Mouse (Mus musculus): ENCODE measurements around the gene Phf13.
"Not testable (repeated sequence)": the region's sequence is repeated elsewhere in the genome, so short reads cannot be mapped to it uniquely, and the experiment has no call there.

Gene Phf13

GRCm38 (mm10) chr4:151996173-151996950 lies at the start of gene Phf13:
Gene Phf13 (minus strand): TSS chr4:151996258.
- peak; percentile 96 to 99 for DNase-seq (ENCODE audit: low spot score in 2 of 2)

GRCm38 (mm10) chr4:152044609-152045008 lies 48.6 kb upstream of the Phf13 start:
- no peak for DNase-seq (ENCODE audit: low spot score in 2 of 2)

- DNase-seq (ENCODE audit: low spot score in 2 of 2) = no peak
These were observed 47.1 kb upstream of the Phf13 start for GRCm38 (mm10) chr4:152043171-152043570.

- no peak for DNase-seq (ENCODE audit: low spot score in 2 of 2)
These were observed 46.0 kb upstream of the Phf13 start for GRCm38 (mm10) chr4:152041924-152042641.

- no peak for DNase-seq (ENCODE audit: low spot score in 2 of 2)
These were observed 43.8 kb upstream of the Phf13 start for GRCm38 (mm10) chr4:152039831-152040310.

GRCm38 (mm10) chr4:152038985-152039830 lies 43.1 kb upstream of the Phf13 start, which contains the start of gene Nol9:
Gene Nol9 (plus strand): TSS chr4:152039321.
- DNase-seq (ENCODE audit: low spot score in 2 of 2) = peak; percentile 85 to 91

GRCm38 (mm10) chr4:152038225-152038984 lies 42.3 kb upstream of the Phf13 start, which contains the start of gene Tas1r1:
Gene Tas1r1 (minus strand): TSS chr4:152038568.
- no peak for DNase-seq (ENCODE audit: low spot score in 2 of 2)

- not testable (repeated sequence) for DNase-seq (ENCODE audit: low spot score in 2 of 2)
These were observed 40.4 kb upstream of the Phf13 start for GRCm38 (mm10) chr4:152036464-152036863.

- no peak for DNase-seq (ENCODE audit: low spot score in 2 of 2)
These were observed 36.9 kb upstream of the Phf13 start for GRCm38 (mm10) chr4:152032922-152033321.

- no peak for DNase-seq (ENCODE audit: low spot score in 2 of 2)
These were observed 33.9 kb upstream of the Phf13 start for GRCm38 (mm10) chr4:152029997-152030396.

- no peak for DNase-seq (ENCODE audit: low spot score in 2 of 2)
These were observed 33.0 kb upstream of the Phf13 start for GRCm38 (mm10) chr4:152029087-152029486.

- DNase-seq (ENCODE audit: low spot score in 2 of 2) = no peak
These were observed 32.4 kb upstream of the Phf13 start for GRCm38 (mm10) chr4:152028456-152028855.

GRCm38 (mm10) chr4:152027524-152027923 lies 31.5 kb upstream of the Phf13 start, which contains the start of gene Zbtb48:
Gene Zbtb48 (minus strand): TSS chr4:152027671.
- peak; percentile 98 for DNase-seq (ENCODE audit: low spot score in 2 of 2)

- DNase-seq (ENCODE audit: low spot score in 2 of 2) = no peak
These were observed 30.9 kb upstream of the Phf13 start for GRCm38 (mm10) chr4:152026751-152027508.

- DNase-seq (ENCODE audit: low spot score in 2 of 2) = no peak
These were observed 28.5 kb upstream of the Phf13 start for GRCm38 (mm10) chr4:152024525-152024924.

GRCm38 (mm10) chr4:152022506-152022905 lies 26.4 kb upstream of the Phf13 start:
- DNase-seq (ENCODE audit: low spot score in 2 of 2) = no peak

- no peak for DNase-seq (ENCODE audit: low spot score in 2 of 2)
These were observed 25.6 kb upstream of the Phf13 start for GRCm38 (mm10) chr4:152021568-152022097.

GRCm38 (mm10) chr4:152020024-152020423 lies 24.0 kb upstream of the Phf13 start:
- no peak for DNase-seq (ENCODE audit: low spot score in 2 of 2)

GRCm38 (mm10) chr4:152019073-152019472 lies 23.0 kb upstream of the Phf13 start:
- DNase-seq (ENCODE audit: low spot score in 2 of 2) = no peak

Measured in heart, adult 9 months (tissue).